Mouse (Mus musculus) splenic B cell, adult 2 months (primary cell): ENCODE results near the gene Kcp.

Source experiments
- DNase-seq: peaks from one replicate; pipeline ENCODE4 v3.0.0-alpha.2; 2011; ENCODE audit warnings: low read depth, low spot score
- H3K27me3 ChIP-seq: 2 replicates; pipeline ENCODE4 v1.6.1; 2012; ENCODE audit warnings: mild to moderate bottlenecking, low read length, moderate library complexity, mixed read lengths; ENCODE audit not compliant: control insufficient read depth, poor library complexity, insufficient read depth, severe bottlenecking
- H3K36me3 ChIP-seq: 2 replicates; pipeline ENCODE4 v1.6.1; 2012; ENCODE audit warnings: mild to moderate bottlenecking, low read length, moderate library complexity, mixed read lengths; ENCODE audit not compliant: control insufficient read depth, poor library complexity, insufficient read depth, severe bottlenecking

Kcp gene

GRCm38 (mm10) chr6:29528165-29528505 lies 20.4 kb upstream of the Kcp start:
- no peak for DNase-seq

DNA sequence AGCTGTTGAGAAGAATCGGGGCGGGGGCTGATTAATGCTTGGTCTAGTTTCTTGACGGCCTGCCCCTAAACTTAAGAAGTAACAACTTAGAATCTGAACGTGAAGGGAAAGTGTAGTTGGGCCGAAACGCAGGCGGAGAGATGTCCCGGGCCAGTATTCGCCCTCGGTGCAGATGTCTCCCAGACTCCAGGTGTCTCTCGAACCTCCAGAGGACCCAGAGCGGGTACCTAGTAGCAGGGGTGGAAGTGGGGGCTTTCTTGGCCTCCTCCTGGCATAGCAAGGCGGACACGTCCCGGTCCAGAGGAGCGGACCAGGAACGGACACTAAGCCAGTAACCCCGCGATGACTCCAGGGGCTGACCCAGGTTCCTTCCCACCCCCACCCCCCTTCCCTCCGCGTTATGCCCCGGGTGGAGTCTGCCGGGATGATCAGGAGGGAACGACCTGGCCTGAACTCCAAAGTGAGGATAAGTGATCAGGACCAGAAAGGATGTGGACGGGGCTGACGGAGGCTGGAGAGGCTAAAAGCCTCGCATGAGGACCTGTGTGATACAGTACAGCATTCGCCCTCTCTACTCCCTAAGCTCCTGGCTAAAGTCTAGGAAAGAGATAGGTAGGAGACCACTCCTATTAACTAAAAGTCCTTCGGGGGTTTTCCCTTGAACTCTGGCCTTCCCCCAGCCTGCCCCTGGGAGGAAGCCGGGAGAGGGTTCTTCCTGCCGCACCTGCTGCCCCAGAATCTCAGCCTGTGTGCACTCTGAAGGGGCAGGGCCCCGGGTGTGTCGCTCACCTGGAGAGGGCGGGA lies 19.8 kb upstream of the Kcp start:
- Histone ChIP-seq H3K36me3 (peaks cover 6% of the 10 kb centered on the region), H3K27me3 (no peaks in the 10 kb centered on the region)
- peak; percentile 40 for DNase-seq

More at GRCm38 (mm10) chr6:29528165-29528505, 20.4 kb upstream of the Kcp start:
- Histone ChIP-seq H3K36me3 (peaks cover 7% of the 10 kb centered on the region), H3K27me3 (no peaks in the 10 kb centered on the region)

GRCm38 (mm10) chr6:29526281-29527251 lies 18.8 kb upstream of the Kcp start, which contains the start of gene Irf5:
Gene Irf5 (plus strand): TSS chr6:29526625.
- Histone ChIP-seq H3K27me3 (no peaks in the 10 kb centered on the region), H3K36me3 (no peaks in the 10 kb centered on the region; the same call in 1 of the 2 replicates)
- peak; percentile 69 for DNase-seq

GRCm38 (mm10) chr6:29525256-29525655 lies 17.5 kb upstream of the Kcp start:
- no peaks in the 10 kb centered on the region for H3K27me3 ChIP-seq
- peak; percentile 73 for DNase-seq
- H3K36me3 ChIP-seq, result no peaks in the 10 kb centered on the region

GRCm38 (mm10) chr6:29524034-29524489 lies 16.3 kb upstream of the Kcp start:
- Histone ChIP-seq H3K36me3 (no peaks in the 10 kb centered on the region), H3K27me3 (no peaks in the 10 kb centered on the region)
- peak; percentile 89 for DNase-seq

GRCm38 (mm10) chr6:29523301-29524033 lies 15.7 kb upstream of the Kcp start:
- peak; percentile 69 for DNase-seq
- Histone ChIP-seq H3K27me3 (no peaks in the 10 kb centered on the region), H3K36me3 (no peaks in the 10 kb centered on the region)

DNA sequence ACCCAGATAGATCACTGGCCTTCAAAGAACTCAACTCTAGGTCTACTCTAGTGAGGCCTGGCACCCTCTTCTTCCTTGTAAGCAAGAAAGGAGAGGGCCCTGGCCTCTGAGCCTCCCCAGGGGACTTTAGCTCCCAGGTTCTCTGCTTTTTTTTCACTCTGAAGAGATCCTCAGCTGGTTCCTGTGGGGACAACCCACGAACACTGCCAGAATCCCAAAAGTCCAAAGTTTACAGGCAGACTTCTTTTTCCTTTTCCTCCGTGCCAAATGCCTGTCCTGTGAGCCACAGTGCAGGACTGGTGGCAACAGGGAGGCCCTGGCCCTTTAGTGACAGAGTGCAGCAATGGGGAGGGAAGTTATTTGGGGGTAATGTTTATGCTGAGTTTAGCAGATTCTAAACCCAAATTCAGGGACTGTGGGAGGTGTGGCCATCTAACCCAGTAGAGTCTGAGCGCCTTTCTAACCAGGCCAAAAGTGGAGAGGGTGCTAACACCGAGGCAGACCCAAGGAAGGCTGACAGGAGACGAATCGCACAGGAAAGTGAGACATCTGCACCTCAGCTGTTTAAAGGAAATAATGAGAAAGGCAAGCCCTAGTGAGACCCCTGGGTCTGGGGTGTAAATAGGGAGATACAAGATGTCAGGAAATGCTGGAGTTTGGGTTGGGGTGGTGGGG lies 15.0 kb upstream of the Kcp start:
- Histone ChIP-seq H3K36me3 (no peaks in the 10 kb centered on the region), H3K27me3 (no peaks in the 10 kb centered on the region)
- DNase-seq, result no peak

DNA sequence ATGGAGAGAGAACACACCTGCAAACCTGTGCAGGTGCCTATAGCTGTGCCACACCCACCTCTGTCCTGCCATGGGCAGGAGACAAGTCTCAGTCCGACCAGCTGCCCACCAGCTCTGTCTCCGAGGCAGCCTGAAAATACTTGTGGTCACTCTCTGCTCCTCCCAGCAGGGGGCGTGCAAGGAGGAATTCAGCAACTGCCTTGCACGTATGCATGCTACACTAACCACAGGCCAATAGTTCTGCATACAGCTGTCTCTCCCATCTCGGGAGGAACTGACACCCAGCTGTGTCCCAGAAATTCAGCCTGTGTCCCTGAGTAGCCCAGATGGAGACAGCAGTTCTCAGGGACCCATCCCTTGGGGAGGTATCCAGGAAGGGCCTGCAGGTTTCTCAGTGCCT lies 9.4 kb upstream of the Kcp start:
- DNase-seq, result peak; percentile 91
- Histone ChIP-seq H3K27me3 (no peaks in the 10 kb centered on the region), H3K36me3 (no peaks in the 10 kb centered on the region)

DNA sequence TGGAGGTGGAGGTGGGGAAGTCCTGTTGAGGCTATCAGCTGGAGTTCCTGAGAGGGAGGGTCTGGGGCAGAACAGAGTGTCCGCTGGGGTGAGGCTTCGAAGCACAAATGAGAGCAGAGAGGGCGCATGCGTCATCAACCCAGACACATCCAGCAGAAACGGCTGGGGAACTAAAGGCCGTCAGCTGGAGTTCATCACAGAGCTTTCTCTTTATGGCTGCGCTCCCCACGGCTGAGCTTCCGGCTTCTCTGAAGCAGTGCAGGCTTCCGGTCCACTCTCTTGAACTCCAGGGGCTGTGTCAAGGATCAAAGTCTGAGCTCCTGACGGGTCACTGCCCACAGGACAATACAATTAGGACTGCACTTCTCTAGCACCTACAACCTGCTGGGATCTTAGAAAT lies 5.5 kb upstream of the Kcp start:
- DNase-seq, result peak; percentile 67
- H3K36me3 ChIP-seq, result no peaks in the 10 kb centered on the region

GRCm38 (mm10) chr6:29509086-29509485 lies 1.3 kb upstream of the Kcp start:
- DNase-seq, result no peak
- Histone ChIP-seq H3K36me3 (no peaks in the 10 kb centered on the region), H3K27me3 (peaks cover 4% of the 10 kb centered on the region; the same call in 1 of the 2 replicates)

More for the DNA sequence above, 5.5 kb upstream of the Kcp start:
- H3K27me3 ChIP-seq, result no peaks in the 10 kb centered on the region

DNA sequence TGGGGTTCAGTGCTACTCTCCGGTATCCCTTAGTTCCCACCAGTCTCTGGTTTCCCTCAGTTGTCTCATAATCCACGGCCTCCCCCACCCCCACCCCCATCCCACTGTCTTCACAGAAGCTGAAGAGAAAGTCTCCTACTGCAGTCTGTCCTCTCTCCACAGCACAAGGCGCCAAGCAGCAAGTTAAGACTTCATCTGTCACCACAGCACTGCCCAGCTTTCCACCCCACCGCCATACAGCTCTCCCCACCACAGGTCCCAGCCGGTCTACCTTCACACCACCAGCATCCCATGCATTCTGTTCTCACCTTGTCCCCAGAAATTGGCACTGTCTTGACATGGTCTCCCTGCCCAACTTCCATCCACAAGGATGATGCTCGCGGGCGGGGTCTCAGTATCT lies 918 bp downstream of the Kcp start:
- Histone ChIP-seq H3K27me3 (peaks cover 4% of the 10 kb centered on the region; the same call in 1 of the 2 replicates), H3K36me3 (no peaks in the 10 kb centered on the region)
- DNase-seq, result no peak

GRCm38 (mm10) chr6:29505493-29505892 lies 2.3 kb downstream of the Kcp start:
- H3K36me3 ChIP-seq, result no peaks in the 10 kb centered on the region
- DNase-seq, result peak; percentile 38
- peaks cover 4% of the 10 kb centered on the region; the same call in 1 of the 2 replicates for H3K27me3 ChIP-seq

GRCm38 (mm10) chr6:29501599-29501998 lies 6.2 kb downstream of the Kcp start:
- peak; percentile 29 for DNase-seq

DNA sequence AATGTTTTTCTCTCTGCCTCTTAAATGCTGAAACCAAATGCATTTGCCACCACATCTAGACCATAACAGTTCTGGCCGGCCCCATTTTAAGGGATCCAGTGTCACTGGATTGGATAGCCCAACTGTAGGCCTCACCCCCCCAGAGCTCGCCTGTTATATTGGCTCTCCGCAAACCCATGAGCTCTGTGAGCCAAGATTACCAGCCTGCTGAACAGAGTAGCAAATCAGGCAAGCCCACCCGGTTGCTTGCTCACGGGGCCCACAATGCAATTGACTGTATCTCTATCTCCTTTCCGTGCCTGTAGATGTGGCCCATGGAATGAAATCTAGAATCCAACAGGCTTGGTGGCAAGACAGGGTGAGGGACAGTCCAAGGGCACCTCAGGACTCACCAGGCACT lies 6.9 kb downstream of the Kcp start:
- H3K36me3 ChIP-seq, result no peaks in the 10 kb centered on the region
- no peak for DNase-seq
- no peaks in the 10 kb centered on the region for H3K27me3 ChIP-seq

More at GRCm38 (mm10) chr6:29501599-29501998, 6.2 kb downstream of the Kcp start:
- 0 out of 2 replicates have a peak, but pooled peaks cover 2% of the 10 kb centered on the region for H3K27me3 ChIP-seq
- H3K36me3 ChIP-seq, result no peaks in the 10 kb centered on the region
